Mouse (Mus musculus) MN1 (cell line): ENCODE data around the gene Ccdc159.

Experiments
- DNase-seq: peaks from one replicate; pipeline ENCODE4 v3.0.0-alpha.2; 2016; ENCODE audit warnings: low spot score

Gene Ccdc159

GRCm38 (mm10) chr9:21927208-21927753 is at the start of gene Ccdc159, which contains the start of gene Tmem205:
Ccdc159 (plus strand) TSS chr9:21927471.
Tmem205 (minus strand) TSS chr9:21927556.
- peak; percentile 91 for DNase-seq

- DNase-seq, result no peak
Measured at GRCm38 (mm10) chr9:21889229-21889628, 38.0 kb upstream of the Ccdc159 start.

GRCm38 (mm10) chr9:21901223-21901820 is 25.9 kb upstream of the Ccdc159 start:
- peak; percentile 72 for DNase-seq

GRCm38 (mm10) chr9:21904031-21904430 is 23.2 kb upstream of the Ccdc159 start:
- no peak for DNase-seq

- DNase-seq, result no peak
Measured at GRCm38 (mm10) chr9:21908216-21908615, 19.1 kb upstream of the Ccdc159 start.

- no peak for DNase-seq
Measured at GRCm38 (mm10) chr9:21909474-21910223, 17.6 kb upstream of the Ccdc159 start.

- no peak for DNase-seq
Measured at GRCm38 (mm10) chr9:21916851-21917492, 10.3 kb upstream of the Ccdc159 start.

- DNase-seq, result no peak
Measured at GRCm38 (mm10) chr9:21917493-21918034, 9.7 kb upstream of the Ccdc159 start.

GRCm38 (mm10) chr9:21918035-21918592 is 9.2 kb upstream of the Ccdc159 start, which contains the start of gene Rab3d:
Rab3d (minus strand) TSS chr9:21918192.
- DNase-seq, result peak; percentile 89

GRCm38 (mm10) chr9:21918692-21919384 is 8.4 kb upstream of the Ccdc159 start:
- DNase-seq, result no peak

GRCm38 (mm10) chr9:21923036-21923435 is 4.2 kb upstream of the Ccdc159 start:
- DNase-seq, result no peak

- no peak for DNase-seq
Measured at GRCm38 (mm10) chr9:21923490-21924098, 3.7 kb upstream of the Ccdc159 start.

GRCm38 (mm10) chr9:21924099-21924493 is 3.2 kb upstream of the Ccdc159 start:
- DNase-seq, result peak; percentile 86

GRCm38 (mm10) chr9:21925034-21925433 is 2.2 kb upstream of the Ccdc159 start:
- DNase-seq, result peak; percentile 17

- DNase-seq, result no peak
Measured at GRCm38 (mm10) chr9:21925506-21925905, 1.8 kb upstream of the Ccdc159 start.

- DNase-seq, result peak; percentile 17
Measured at GRCm38 (mm10) chr9:21926155-21926554, 1.1 kb upstream of the Ccdc159 start.

- DNase-seq, result no peak
Measured at GRCm38 (mm10) chr9:21926784-21927183, 487 bp upstream of the Ccdc159 start.

GRCm38 (mm10) chr9:21929208-21929607 is 1.9 kb downstream of the Ccdc159 start:
- DNase-seq, result no peak

- no peak for DNase-seq
Measured at GRCm38 (mm10) chr9:21932006-21932405, 4.7 kb downstream of the Ccdc159 start.

- DNase-seq, result no peak
Measured at GRCm38 (mm10) chr9:21932445-21933137, 5.3 kb downstream of the Ccdc159 start.
